Mouse (Mus musculus) hindlimb bud, embryonic 11.5 days (tissue): ENCODE results near the gene S100a6.

Experiments used
- DNase-seq: peaks from one replicate; pipeline ENCODE4 v3.0.0-alpha.2; 2012; ENCODE audit warnings: low read depth, low spot score; ENCODE audit errors: extremely low spot score

S100a6 gene

GRCm38 (mm10) chr3:90600458-90601195 is 12.1 kb upstream of the S100a6 start:
- no peak for DNase-seq

DNA sequence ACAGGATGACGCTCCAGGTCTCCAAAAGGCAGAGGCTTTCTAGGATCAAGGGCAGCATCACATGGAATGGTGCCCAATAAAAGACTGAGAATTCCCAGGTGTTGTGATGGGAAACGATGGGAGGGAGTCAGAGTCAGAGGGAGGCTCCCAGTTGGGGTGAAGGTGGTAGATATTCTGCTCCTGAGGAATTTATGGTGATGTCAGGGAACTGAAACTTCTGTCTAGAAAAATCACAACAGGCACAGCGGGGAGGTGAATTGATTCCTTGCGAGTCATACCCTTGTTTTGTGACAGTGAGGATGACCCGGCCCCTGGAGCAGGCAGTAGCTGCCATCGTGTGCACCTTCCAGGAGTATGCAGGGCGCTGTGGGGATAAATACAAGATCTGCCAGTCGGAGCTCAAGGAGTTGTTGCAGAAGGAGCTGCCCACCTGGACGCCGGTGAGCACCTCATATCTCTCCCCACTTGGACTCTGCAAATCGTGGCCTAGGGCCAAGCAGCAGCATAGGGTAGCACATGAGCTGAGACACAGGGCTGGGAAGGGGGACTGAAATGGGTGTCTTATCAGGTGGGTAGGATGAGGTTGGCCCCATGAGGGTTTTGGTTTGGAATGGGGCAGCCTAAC is 11.1 kb upstream of the S100a6 start, which contains the start of gene Gm42674:
Gene Gm42674, plus strand, starts transcription at position 419 of the 625 bp plus-strand sequence.
- no peak for DNase-seq

GRCm38 (mm10) chr3:90603623-90604022 is 9.1 kb upstream of the S100a6 start, which contains the start of gene S100a4:
S100a4 (plus strand) TSS chr3:90603771.
- no peak for DNase-seq

DNA sequence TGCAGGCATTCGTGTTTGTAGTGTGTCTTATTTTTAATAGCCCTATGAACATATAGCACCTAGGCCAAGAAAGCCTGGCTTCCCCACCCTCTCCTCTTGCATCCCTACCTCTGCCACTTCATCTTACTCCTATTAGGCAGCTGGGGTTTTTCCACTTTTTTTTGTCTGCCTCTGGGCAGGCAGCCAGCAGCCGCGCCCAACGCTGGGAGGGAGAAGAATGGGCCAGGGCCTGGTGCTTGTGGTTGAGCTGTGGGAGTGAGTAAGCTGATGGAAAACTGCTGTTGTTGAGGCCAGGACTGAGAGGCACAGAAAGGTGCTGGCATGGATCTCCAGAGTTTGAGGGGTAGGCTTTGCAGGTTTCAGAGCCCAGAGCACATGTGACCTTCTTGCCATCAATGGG is 8.3 kb upstream of the S100a6 start:
- DNase-seq, result no peak

DNA sequence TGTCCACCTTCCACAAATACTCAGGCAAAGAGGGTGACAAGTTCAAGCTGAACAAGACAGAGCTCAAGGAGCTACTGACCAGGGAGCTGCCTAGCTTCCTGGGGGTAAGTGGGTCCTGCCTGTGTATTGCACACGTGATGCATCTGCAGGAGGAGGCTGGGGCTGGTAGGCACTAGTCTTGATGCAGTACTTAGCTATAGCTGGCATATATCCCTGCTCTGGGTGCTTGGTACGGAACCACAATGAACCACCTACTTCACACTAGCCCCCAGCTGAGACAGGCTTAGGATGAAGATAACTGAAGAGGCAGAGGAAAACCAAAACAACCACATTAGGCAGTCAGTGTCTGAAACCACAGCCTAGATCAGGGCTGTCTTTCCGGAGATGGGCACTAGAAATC is 7.6 kb upstream of the S100a6 start:
- DNase-seq, result no peak

- DNase-seq, result no peak
Measured at GRCm38 (mm10) chr3:90605736-90606135, 6.9 kb upstream of the S100a6 start.

DNA sequence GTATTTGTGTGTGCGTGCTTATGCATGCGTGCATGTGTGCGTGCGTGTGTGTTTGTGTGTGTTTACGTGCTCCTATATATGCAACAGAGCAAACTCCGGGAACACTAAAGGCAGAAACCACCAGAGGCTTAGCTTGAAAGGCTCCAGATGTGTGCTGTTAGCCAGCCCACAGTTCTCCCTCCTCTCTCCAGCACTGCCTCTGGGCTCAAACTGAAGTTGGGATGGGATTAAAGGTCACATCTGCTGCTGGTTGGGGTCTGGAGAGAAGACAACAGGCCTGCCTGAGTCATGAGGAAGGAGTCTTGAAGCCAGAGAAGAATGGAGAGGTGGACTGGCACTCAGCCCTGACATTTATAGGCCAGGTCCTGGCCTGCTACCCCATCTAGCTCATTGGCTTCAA is 6.5 kb upstream of the S100a6 start:
- DNase-seq, result peak; percentile 37

- no peak for DNase-seq
Measured at GRCm38 (mm10) chr3:90607361-90607760, 5.3 kb upstream of the S100a6 start.

- DNase-seq, result no peak
Measured at GRCm38 (mm10) chr3:90608223-90608622, 4.5 kb upstream of the S100a6 start, which contains the start of gene S100a5. S100a5 (plus strand) TSS chr3:90608523.

GRCm38 (mm10) chr3:90609102-90609501 is 3.6 kb upstream of the S100a6 start:
- no peak for DNase-seq

GRCm38 (mm10) chr3:90611494-90611893 is 1.2 kb upstream of the S100a6 start:
- DNase-seq, result no peak

GRCm38 (mm10) chr3:90612061-90612460 is 621 bp upstream of the S100a6 start:
- DNase-seq, result no peak

- DNase-seq, result no peak
Measured at GRCm38 (mm10) chr3:90613461-90614147, 922 bp downstream of the S100a6 start.

DNA sequence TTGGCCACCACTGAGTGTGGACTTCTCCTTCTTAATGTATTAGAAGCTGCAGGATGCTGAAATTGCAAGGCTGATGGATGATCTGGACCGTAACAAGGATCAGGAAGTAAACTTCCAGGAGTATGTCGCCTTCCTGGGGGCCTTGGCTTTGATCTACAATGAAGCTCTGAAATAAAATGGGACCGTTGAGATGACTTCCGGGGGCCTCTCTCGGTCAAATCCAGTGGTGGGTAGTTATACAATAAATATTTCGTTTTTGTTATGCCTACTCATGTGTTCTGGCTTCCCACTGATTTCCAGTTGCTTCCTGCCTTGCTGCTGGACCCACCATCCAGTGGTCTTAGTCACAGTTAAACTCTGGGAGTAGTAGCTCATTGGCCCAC is 1.5 kb downstream of the S100a6 start:
- no peak for DNase-seq

- no peak for DNase-seq
Measured at GRCm38 (mm10) chr3:90614611-90615251, 2.0 kb downstream of the S100a6 start.

DNA sequence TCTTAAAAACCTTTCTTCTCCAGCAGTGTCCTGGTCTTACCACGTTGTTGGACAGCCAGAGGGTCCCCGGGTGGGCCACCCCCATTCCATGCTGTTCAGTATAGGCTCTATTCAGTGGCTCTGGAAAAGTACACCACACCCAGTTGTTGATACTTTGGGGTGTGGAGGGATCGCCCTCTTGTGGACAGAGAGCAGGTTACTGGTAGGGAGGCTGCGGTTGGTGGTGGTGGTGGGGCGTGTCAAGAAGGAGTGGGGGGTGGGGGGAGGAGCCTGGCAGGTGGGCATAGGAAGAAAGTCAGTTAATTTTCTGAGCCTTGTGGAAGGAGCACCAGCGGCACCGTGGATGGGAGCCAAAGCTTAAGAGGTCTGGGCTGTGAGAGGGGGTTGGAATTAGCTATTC is 2.7 kb downstream of the S100a6 start:
- DNase-seq, result no peak

DNA sequence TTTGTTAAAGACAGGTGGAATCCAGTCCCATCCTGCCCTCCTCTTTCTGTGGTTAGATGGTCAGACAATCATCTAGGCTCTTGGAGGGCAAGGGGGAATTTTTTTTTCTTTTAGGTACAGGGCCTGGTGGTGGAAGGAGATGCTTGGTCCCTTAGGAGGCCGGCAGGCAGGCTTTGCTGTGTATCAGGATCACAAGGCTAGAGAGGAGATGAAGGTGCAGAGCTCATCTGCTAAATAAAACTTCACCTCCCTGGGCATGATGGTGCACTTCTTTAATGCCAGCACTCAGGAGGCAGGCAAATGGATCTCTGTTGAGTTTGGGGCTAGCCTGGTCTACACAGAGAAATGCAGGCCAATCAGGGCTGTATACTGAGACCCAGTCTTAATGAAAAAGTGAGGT is 3.2 kb downstream of the S100a6 start:
- no peak for DNase-seq

DNA sequence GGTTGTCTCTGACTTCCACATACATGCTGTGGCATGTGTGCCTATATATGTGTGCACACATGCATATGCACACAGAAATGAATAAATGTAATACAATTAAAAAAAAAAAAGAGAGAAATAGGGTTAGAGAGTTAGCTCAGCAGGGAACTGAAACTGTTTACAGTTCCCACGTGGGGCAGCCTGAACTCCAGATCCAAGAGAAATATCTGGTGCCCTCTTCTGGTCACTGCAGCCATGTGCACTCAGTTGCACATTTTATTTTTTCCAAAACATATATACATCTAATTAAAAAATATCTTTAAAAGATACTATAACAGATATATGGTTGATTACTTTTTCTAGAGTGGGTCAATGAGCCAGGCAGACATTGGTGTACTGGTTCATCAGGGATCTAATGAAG is 4.9 kb downstream of the S100a6 start:
- no peak for DNase-seq

GRCm38 (mm10) chr3:90621552-90621951 is 8.9 kb downstream of the S100a6 start:
- no peak for DNase-seq

DNA sequence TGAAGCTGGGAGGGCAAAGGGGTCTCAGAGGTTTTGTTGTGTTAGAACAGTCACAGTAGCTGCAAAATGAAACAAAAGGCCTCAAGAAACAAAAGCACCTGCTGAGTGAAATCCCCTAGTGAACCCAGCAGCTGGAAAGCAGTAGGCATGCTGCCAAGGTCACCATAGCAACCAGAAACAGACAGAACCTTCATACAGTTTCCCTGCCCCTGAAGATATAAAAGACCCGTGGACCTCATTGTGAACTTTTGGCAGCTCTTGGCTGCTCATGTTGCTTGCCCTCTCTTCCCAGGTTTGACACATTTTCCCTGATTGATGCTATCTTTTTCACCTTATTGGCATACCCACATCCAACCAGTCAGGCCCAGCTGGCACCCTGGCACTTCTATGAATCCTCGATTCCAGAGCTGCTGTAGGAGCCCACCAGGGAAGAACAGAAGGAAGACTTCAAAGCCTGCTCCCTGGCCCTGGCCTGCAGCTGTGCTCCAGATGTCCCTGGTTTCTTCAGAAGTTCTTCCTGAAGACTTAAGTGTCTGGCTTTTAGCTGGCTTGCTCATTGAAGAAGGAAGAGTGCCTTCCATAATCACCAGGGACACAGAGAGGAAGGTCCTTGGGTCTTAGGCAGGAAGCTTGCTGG is 10.9 kb downstream of the S100a6 start:
- no peak for DNase-seq

GRCm38 (mm10) chr3:90625496-90625895 is 12.8 kb downstream of the S100a6 start:
- DNase-seq, result no peak
